Mouse (Mus musculus): ENCODE data around the gene Gm10272.
"Not testable (repeated sequence)": the region's sequence is repeated elsewhere in the genome, so short reads cannot be mapped to it uniquely, and the experiment has no call there.

Gm10272 gene

GRCm38 (mm10) chr10:77728280-77728679, 21.9 kb downstream of the Gm10272 start:
- no peak for DNase-seq (ENCODE audit: low read depth, low spot score)

DNA sequence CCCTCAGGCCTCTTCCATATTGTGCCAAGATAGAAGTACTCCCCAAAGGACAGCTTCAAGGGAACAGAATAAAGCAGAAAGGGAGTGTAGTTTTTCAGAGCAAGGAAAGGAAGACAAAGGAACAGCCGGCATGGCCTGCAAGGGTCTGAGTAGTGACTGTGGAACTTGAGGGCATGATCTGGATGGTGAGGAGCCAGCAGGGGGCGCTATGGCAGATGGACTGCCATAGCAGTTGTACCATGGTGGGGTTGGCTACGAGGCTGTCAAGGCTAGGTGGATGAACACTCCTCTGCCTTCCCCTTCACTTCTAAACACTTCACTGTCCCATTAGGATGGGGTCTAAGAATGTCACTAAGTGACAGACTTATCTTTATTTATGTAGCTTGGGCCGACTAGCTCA, 22.8 kb downstream of the Gm10272 start:
- DNase-seq (ENCODE audit: low read depth, low spot score) = peak; percentile 35

- DNase-seq (ENCODE audit: low read depth, low spot score) = no peak
These were observed 29.5 kb downstream of the Gm10272 start for GRCm38 (mm10) chr10:77735928-77736327.

DNA sequence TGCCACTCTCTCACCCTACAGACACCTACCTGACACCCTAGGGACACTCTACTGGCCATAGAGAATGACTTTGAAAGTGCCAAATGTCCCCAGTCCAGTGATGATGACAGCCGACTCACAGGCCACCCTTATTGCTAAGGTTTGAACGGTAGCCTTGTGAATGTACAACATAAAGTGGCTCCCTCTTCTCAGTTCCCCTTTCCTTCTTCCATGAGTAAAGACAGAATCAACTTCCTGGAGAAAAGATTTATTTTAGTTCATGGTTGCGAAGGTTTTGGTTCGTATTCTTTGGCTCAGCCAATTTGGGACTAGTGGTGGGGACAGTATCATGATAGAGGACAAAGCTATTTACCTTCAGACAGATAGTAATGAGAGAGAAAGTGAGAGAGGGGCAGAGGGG, 32.5 kb downstream of the Gm10272 start:
- no peak for DNase-seq (ENCODE audit: low read depth, low spot score)

GRCm38 (mm10) chr10:77741924-77742688, 35.7 kb downstream of the Gm10272 start, which contains the start of gene Gm18596:
TSS of gene Gm18596 (minus strand) at chr10:77742638.
- not testable (repeated sequence) for DNase-seq (ENCODE audit: low read depth, low spot score)

DNA sequence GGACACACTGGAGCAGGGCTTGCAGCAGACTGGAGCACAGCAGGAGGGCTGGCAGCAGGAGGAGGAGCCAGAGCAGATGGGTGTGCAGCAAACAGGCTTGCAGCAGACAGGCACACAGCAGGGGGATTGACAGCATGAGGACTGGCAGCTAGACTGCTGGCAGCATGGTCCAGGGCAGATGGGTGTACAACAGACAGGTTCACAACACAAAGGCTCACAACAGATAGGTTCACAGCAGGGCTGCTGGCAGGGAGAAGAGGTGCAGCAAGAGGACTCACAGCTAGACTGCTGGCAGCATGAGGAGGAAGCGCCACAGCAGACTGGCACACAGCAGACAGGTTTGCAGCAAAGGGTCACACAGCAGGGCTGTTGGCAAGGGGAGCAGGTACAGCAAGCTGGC, 44.3 kb downstream of the Gm10272 start:
- DNase-seq (ENCODE audit: low read depth, low spot score) = not testable (repeated sequence)

GRCm38 (mm10) chr10:77751254-77751653, 44.8 kb downstream of the Gm10272 start, which contains the start of gene Gm9736:
TSS of gene Gm9736 (minus strand) at chr10:77751354.
- DNase-seq (ENCODE audit: low read depth, low spot score) = not testable (repeated sequence)

- DNase-seq (ENCODE audit: low read depth, low spot score) = peak; percentile 7
These were observed 45.9 kb downstream of the Gm10272 start for GRCm38 (mm10) chr10:77752312-77752711.

GRCm38 (mm10) chr10:77753448-77753847, 47.0 kb downstream of the Gm10272 start:
- peak; percentile 6 for DNase-seq (ENCODE audit: low read depth, low spot score)
